Mouse (Mus musculus) midbrain, embryonic 12.5 days (tissue): Measurements from ENCODE around the gene Vsx1. TPM values are rescaled to one million over a fixed set of nuclear protein-coding genes. Genes with fewer than 3 reads are reported as not detected.

Source experiments
- ATAC-seq: fragments of 200-750 bp; cut with Nextera tagmentation; 2 replicates; pipeline ENCODE4 v1.8.0; 2017; ENCODE audit warnings: low read depth, moderate TSS enrichment, moderate library complexity; ENCODE audit not compliant: low FRiP score
- H3K27ac ChIP-seq: fragments of 300-500 bp; sonication (generic); replicated peaks from 2 replicates; pipeline ENCODE4 v1.5.1; 2016; ENCODE audit warnings: mild to moderate bottlenecking
- H3K27me3 ChIP-seq: fragments of 300-500 bp; sonication (generic); 2 replicates; pipeline ENCODE4 v1.6.1; 2016; ENCODE audit warnings: mild to moderate bottlenecking
- H3K36me3 ChIP-seq: fragments of 300-500 bp; sonication (generic); 2 replicates; pipeline ENCODE4 v1.6.1; 2016
- H3K4me1 ChIP-seq: fragments of 300-500 bp; sonication (generic); 2 replicates; pipeline ENCODE4 v1.6.1; 2016
- H3K4me2 ChIP-seq: fragments of 300-500 bp; sonication (generic); replicated peaks from 2 replicates; pipeline ENCODE4 v1.6.1; 2016; ENCODE audit warnings: mild to moderate bottlenecking, moderate library complexity
- H3K4me3 ChIP-seq: fragments of 300-500 bp; sonication (generic); 2 replicates; pipeline ENCODE4 v1.5.1; 2016; ENCODE audit warnings: mild to moderate bottlenecking
- H3K9ac ChIP-seq: fragments of 300-500 bp; sonication (generic); replicated peaks from 2 replicates; pipeline ENCODE4 v1.6.1; 2016; ENCODE audit warnings: mild to moderate bottlenecking, moderate library complexity
- H3K9me3 ChIP-seq: fragments of 300-500 bp; sonication (generic); 2 replicates; pipeline ENCODE4 v1.6.1; 2016; ENCODE audit warnings: mild to moderate bottlenecking
- WGBS: fragments of 180-500 bp; shearing (Covaris S2); methylation state at CpG from one replicate; pipeline ENCODE4 v1.1.7; 2016; 5-methylcytosine and 5-hydroxymethylcytosine counted together
- polyA plus RNA-seq: library from polyadenylated mRNA; unstranded; fragments of >200 nt; fragmentation: Nextera tagmentation; extraction: Ambion mirVana; gene quantifications from 2 replicates; pipeline ENCODE4 v1.2.1, GENCODE M21; 2016

Vsx1 gene
- polyA plus RNA-seq, 1 experiment from 2014 or later, result 0.09 TPM

DNA sequence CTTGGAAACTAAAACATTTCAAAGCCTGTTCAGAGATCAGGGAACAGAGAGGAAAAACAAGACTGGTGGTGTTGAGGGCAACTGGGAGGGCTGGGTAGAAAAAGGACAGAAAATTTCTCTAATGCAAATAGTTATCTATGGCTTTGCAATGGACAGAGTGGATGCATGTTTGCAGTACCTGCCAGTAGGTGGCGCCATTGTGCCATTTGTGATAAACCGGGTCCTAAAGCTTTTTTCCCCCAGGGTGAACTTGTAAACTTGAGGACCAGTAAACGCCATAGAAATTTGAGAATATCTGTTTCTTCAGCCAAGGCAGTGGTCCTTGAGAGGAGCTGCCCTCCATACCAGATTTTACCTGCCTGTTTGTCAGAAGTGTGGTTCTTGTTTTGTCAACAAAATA, 10.8 kb downstream of the Vsx1 start:
- no peak overlapping the region for H3K4me2 ChIP-seq
- H3K4me3 ChIP-seq, result no peak overlapping the region
- no peak overlapping the region for H3K9ac ChIP-seq
- 1% methylated on average over 3 of the region's 3 CpGs for WGBS
- H3K9me3 ChIP-seq, result no peaks in the 10 kb centered on the region
- peaks cover 11% of the 10 kb centered on the region; the same call in 1 of the 2 replicates for H3K27me3 ChIP-seq
- no peaks in the 10 kb centered on the region for H3K36me3 ChIP-seq
- no peak for ATAC-seq
- H3K27ac ChIP-seq, result no peak overlapping the region
- H3K4me1 ChIP-seq, result peaks cover 7% of the 10 kb centered on the region; the same call in 1 of the 2 replicates

GRCm38 (mm10) chr2:150675525-150675924, 13.6 kb downstream of the Vsx1 start:
- ATAC-seq, result no peak
- Histone ChIP-seq H3K36me3 (no peaks in the 10 kb centered on the region), H3K4me3 (no peak overlapping the region), H3K27me3 (peaks cover 11% of the 10 kb centered on the region; the same call in 1 of the 2 replicates), H3K4me2 (no peak overlapping the region), H3K9ac (no peak overlapping the region), H3K27ac (no peak overlapping the region), H3K9me3 (no peaks in the 10 kb centered on the region), H3K4me1 (peaks cover 7% of the 10 kb centered on the region; the same call in 1 of the 2 replicates)
- WGBS, result 39% methylated on average over 1 of the region's 1 CpGs

DNA sequence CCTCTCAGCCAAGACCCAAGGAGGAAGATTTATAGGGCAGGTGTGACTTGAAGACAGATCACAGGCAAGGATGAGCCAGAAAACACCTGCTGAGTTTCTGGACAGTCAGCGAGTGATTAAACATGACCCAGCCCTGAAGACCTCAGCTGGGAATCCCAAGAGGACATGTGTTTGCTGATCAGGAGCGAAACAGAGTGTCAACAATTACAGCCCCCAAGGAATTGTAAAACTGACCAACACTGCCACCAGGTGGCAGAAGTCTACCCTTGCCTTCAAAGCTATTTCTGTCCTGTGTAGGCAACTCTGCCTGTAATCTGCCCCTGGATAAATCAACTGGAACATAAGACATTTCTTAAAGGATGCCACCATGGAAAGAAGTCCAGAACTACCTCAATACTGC, 14.3 kb downstream of the Vsx1 start:
- no peak overlapping the region for H3K9ac ChIP-seq
- peaks cover 7% of the 10 kb centered on the region; the same call in 1 of the 2 replicates for H3K4me1 ChIP-seq
- no peaks in the 10 kb centered on the region for H3K9me3 ChIP-seq
- no peak overlapping the region for H3K27ac ChIP-seq
- no peak overlapping the region for H3K4me3 ChIP-seq
- peak; percentile 61 for ATAC-seq
- no peaks in the 10 kb centered on the region for H3K36me3 ChIP-seq
- H3K27me3 ChIP-seq, result peaks cover 15% of the 10 kb centered on the region
- no peak overlapping the region for H3K4me2 ChIP-seq
- 5% methylated on average over 2 of the region's 2 CpGs for WGBS

DNA sequence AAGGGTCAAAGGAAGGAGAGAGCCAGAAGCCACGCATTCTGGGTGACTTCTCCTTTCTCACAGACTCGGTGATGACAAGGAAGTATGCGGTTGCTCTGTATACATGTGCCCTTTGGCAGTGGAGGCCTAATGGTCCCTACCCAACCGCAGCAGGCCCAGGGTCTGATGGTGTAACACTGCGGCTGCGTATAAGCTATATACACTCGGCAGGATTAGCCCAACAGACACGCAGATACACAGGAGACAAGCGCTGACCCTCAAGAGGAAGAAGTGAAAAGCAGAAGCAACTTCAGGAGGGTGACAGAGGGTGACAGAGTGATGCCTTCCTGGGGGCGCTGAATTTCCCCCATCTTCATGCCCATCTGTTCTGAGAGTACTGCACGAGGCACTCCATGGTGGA, 15.2 kb downstream of the Vsx1 start:
- H3K27me3 ChIP-seq, result peaks cover 24% of the 10 kb centered on the region
- peak; percentile 7; the same call in 1 of the 2 replicates for ATAC-seq
- H3K4me2 ChIP-seq, result no peak overlapping the region
- no peaks in the 10 kb centered on the region for H3K36me3 ChIP-seq
- no peaks in the 10 kb centered on the region for H3K9me3 ChIP-seq
- 89% methylated on average over 11 of the region's 11 CpGs for WGBS
- H3K9ac ChIP-seq, result no peak overlapping the region
- no peak overlapping the region for H3K4me3 ChIP-seq
- peaks cover 7% of the 10 kb centered on the region; the same call in 1 of the 2 replicates for H3K4me1 ChIP-seq
- no peak overlapping the region for H3K27ac ChIP-seq

- Histone ChIP-seq H3K36me3 (no peaks in the 10 kb centered on the region), H3K27ac (no peak overlapping the region), H3K9me3 (no peaks in the 10 kb centered on the region), H3K4me3 (no peak overlapping the region), H3K4me2 (no peak overlapping the region), H3K9ac (no peak overlapping the region), H3K27me3 (peaks cover 32% of the 10 kb centered on the region), H3K4me1 (peaks cover 20% of the 10 kb centered on the region)
- WGBS, result 82% methylated on average over 8 of the region's 8 CpGs
- no peak for ATAC-seq
Observed at GRCm38 (mm10) chr2:150671609-150672290, 17.4 kb downstream of the Vsx1 start.

- Histone ChIP-seq H3K36me3 (no peaks in the 10 kb centered on the region), H3K27me3 (peaks cover 29% of the 10 kb centered on the region), H3K9me3 (no peaks in the 10 kb centered on the region), H3K4me2 (no peak overlapping the region), H3K27ac (no peak overlapping the region), H3K9ac (no peak overlapping the region), H3K4me3 (no peak overlapping the region), H3K4me1 (peaks cover 24% of the 10 kb centered on the region)
- 79% methylated on average over 1 of the region's 1 CpGs for WGBS
- no peak for ATAC-seq
Observed at GRCm38 (mm10) chr2:150670926-150671325, 18.2 kb downstream of the Vsx1 start.

DNA sequence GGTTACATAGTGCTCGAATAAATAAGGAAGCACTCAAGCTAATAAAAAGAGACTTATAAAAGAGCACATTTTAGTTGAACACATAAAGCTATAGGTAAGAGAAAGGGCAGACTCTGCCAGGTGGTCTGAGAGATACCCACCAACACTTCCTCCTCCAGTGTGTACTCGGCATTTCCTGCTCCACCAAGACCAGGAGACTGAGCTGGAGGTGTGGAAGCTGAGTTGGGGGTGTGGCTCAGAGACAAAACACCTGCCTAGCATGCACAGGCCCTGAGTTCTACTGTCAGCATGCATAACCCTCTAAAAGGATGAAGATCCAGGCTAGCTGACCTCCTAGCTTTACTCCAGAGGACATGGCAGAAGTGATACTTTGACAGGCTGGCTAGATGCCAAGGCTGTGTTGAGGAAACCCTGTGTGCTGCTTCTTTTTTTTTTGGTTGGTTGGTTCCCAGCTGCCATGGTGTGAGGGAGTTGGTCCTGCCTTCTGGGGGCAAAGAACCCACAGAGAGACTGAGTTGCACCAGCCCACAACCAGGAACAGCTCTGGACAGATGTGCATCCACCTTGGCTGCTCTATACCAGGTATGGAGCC, 19.6 kb downstream of the Vsx1 start:
- Histone ChIP-seq H3K9me3 (no peaks in the 10 kb centered on the region), H3K27ac (no peak overlapping the region), H3K4me1 (peaks cover 31% of the 10 kb centered on the region), H3K36me3 (no peaks in the 10 kb centered on the region), H3K4me3 (no peak overlapping the region), H3K9ac (no peak overlapping the region), H3K27me3 (peaks cover 28% of the 10 kb centered on the region), H3K4me2 (no peak overlapping the region)
- no peak for ATAC-seq
- 71% methylated on average over 2 of the region's 2 CpGs for WGBS

DNA sequence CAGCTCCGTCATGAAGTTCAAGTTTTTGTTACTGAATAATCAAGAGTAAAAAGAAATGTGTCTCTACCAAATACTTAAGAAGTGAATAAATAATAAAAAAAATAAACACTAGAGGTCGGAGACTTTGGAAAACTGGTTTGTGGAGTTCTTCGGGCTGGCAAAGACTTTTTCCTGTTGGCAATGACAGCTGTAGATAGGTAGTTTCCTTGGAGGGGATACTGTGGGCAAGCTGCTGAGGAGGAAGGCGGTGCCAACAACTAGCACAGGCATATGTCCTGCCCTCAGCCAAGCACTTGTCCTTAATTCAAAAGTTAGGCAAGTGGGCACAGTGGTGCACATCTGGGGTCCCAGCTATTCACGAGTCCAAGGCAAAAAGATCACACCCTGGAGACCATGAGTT, 20.2 kb downstream of the Vsx1 start:
- Histone ChIP-seq H3K36me3 (no peaks in the 10 kb centered on the region), H3K9ac (no peak overlapping the region), H3K27ac (no peak overlapping the region), H3K27me3 (peaks cover 28% of the 10 kb centered on the region), H3K9me3 (no peaks in the 10 kb centered on the region), H3K4me2 (no peak overlapping the region), H3K4me3 (no peak overlapping the region), H3K4me1 (peaks cover 27% of the 10 kb centered on the region)
- no peak for ATAC-seq
- 83% methylated on average over 5 of the region's 5 CpGs for WGBS

DNA sequence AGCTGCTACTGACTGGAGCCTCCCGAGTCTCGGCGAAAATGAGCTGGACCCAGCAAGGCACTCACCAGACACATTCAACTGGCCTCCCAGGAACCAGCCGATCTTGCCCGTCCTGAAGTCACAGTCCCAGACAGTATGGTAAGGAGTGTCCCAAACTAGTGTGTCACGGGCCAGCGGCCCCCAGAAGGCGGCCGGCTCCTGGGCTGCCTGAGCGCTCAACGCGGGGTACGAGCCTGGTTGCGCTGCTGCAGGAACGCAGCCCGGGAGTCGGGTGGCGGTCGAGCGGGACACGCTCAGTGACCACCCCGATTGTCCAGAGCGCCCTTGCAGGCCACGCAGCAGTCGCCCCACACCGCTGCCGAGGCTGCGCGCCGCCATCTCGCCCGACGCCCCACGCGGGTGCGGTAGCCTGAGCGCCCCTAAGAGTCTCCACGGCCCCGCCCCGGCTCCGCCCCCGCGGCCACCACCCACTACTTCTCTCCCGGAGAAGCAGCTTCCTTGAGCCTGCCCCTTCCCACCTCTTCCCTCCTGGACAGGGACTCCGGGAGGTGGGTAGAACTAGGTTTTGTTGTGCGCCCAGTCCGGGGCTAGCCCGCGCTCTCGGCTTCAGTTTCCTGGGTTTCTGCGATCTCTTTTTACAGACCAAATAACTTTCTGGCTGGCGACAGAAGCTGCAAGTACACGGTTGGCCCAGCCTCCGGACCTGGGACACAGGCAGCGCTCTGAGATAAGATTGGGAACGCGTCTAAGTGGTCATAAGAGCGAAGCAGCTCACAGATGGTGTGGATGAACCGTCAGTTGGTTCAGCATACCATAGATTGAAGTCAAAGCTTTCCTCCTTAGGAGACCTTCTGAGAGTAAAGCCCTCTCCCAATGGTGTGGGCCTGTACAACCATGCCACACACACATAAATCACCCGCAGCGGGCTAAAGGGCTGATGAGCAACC, 21.1 kb downstream of the Vsx1 start, which contains the start of gene Acss1:
TSS of gene Acss1 (minus strand) at position 681 of the 947 bp plus-strand sequence.
- H3K36me3 ChIP-seq, result no peaks in the 10 kb centered on the region
- peaks cover 27% of the 10 kb centered on the region for H3K4me1 ChIP-seq
- H3K4me3 ChIP-seq, result peak within 1 kb of the TSS; percentile 69
- peak; percentile 76 for ATAC-seq
- no peaks in the 10 kb centered on the region for H3K9me3 ChIP-seq
- peaks cover 28% of the 10 kb centered on the region for H3K27me3 ChIP-seq
- H3K9ac ChIP-seq, result peak within 1 kb of the TSS; percentile 76
- H3K4me2 ChIP-seq, result peak within 1 kb of the TSS; percentile 86
- 3% methylated on average over 56 of the region's 61 CpGs for WGBS
- H3K27ac ChIP-seq, result peak within 1 kb of the TSS; percentile 71

DNA sequence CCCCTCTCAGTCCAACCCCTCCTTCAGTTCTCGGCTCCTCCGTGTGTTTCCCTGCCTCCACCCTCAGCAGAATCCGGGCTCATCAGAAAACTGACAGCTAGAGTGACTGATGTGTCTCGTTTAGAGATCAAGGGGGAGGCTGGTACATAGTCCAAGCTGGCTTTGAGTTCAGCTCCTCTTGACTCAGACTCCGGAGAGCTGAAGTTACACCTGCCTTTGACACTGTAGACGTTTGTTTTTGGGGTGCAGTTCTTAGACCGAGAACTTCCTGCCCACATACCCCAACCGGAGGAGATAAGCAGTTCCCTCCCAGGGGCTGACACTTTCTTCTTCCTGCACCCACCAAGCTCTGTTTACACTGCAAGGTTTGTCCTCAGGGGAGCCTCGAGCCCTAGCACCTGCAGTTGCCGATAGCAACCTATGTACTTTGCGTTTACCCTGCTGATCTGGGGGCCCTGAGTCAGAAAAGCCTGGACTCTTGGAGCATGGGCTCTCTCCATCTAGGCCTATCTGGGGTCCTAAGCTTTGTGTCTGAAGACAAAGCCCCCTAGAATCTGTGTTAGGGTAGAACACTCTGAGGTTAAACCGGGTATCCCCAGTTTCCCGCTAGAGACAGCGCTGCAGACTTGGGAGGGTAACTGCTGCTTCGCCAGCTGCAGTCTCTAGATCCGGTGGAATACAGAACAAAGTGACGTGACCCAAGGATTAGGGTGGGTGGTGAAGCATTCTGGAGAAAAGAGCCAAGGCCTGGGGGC, 21.9 kb downstream of the Vsx1 start:
- Histone ChIP-seq H3K9ac (peak overlapping the region; percentile 76), H3K36me3 (no peaks in the 10 kb centered on the region), H3K9me3 (no peaks in the 10 kb centered on the region), H3K27me3 (peaks cover 28% of the 10 kb centered on the region), H3K4me3 (peak overlapping the region; percentile 69), H3K4me1 (peaks cover 27% of the 10 kb centered on the region), H3K4me2 (peak overlapping the region; percentile 86), H3K27ac (peak overlapping the region; percentile 71)
- peak; percentile 55 for ATAC-seq
- 4% methylated on average over 17 of the region's 17 CpGs for WGBS

GRCm38 (mm10) chr2:150666723-150667064, 22.5 kb downstream of the Vsx1 start:
- Histone ChIP-seq H3K36me3 (no peaks in the 10 kb centered on the region), H3K9ac (peak overlapping the region; percentile 76), H3K4me2 (peak overlapping the region; percentile 86), H3K4me1 (peaks cover 27% of the 10 kb centered on the region), H3K4me3 (peak overlapping the region; percentile 69), H3K27ac (peak overlapping the region; percentile 71; the same call in 1 of the 2 replicates), H3K27me3 (peaks cover 28% of the 10 kb centered on the region), H3K9me3 (no peaks in the 10 kb centered on the region)
- 54% methylated on average over 7 of the region's 7 CpGs for WGBS
- ATAC-seq, result no peak
